Mouse (Mus musculus) adrenal gland, adult 18-20 months (tissue): ENCODE measurements around the gene Lpar1. TPM values are rescaled to one million over a fixed set of nuclear protein-coding genes. Genes with fewer than 3 reads are reported as not detected.

Experiments used
- DNase-seq, 2 experiments: peaks; one replicate each; pipeline ENCODE4 v3.0.0; 2021 to 2022; ENCODE audit warnings: low spot score in 2 of 2
- microRNA-seq, 2 experiments: library from miRNA; unstranded; fragments of <30 nt; microRNA quantifications; one replicate each; pipeline ENCODE4 v1.2.0; 2021; ENCODE audit warnings: borderline number of aligned reads in 2 of 2
- total RNA-seq, 2 experiments: library from RNA; stranded (reverse); gene quantifications; 1 replicate in 1 of 2; 2 replicates in 1 of 2; pipeline ENCODE4 v1.2.3; 2021

Gene Lpar1
- total RNA-seq, 2 experiments from 2014 or later, result 19.1 to 22.8 TPM

DNA sequence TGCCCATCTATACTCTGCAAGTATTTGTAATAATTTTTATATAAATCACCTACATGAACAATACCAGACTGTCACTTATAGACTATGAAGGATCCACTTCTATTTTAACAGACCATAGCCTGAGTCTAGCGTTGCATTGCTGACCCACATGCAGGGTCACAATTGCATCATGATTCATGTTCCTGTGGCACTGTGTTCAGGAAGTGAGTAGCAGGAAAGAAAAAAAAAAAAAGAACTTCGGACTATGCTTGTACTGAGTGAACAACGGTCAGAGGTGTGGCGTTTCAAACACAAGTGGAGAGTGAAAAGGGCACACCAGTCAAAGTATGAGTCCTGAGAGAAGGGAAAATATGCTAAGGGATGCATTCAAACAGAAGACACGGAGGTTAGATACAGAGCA is 90.7 kb downstream of the Lpar1 start:
- DNase-seq, result no peak

GRCm38 (mm10) chr4:58462586-58462985 is 91.1 kb downstream of the Lpar1 start:
- no peak for DNase-seq

DNA sequence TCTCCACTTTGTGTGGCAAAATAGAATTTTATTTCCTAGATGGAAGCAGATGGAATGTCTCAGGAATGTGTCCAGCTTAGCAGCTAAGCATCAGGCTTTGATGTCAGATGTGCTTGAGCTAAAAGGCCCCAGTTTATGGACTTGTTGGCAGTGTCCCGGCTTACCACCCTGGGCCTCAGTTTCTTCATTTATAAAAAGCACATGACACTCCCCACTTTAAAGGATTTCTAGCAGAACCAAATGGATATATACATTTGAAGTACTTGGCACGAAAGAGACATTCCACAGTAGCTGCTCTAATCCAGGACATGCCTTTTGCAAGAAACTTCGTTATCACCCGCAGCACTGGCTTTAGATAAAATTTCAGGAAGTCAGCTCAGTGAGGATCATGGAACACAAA is 100.4 kb downstream of the Lpar1 start:
- DNase-seq, result no peak

GRCm38 (mm10) chr4:58448825-58449224 is 104.9 kb downstream of the Lpar1 start:
- DNase-seq, result no peak

GRCm38 (mm10) chr4:58447841-58448240 is 105.9 kb downstream of the Lpar1 start:
- no peak for DNase-seq

DNA sequence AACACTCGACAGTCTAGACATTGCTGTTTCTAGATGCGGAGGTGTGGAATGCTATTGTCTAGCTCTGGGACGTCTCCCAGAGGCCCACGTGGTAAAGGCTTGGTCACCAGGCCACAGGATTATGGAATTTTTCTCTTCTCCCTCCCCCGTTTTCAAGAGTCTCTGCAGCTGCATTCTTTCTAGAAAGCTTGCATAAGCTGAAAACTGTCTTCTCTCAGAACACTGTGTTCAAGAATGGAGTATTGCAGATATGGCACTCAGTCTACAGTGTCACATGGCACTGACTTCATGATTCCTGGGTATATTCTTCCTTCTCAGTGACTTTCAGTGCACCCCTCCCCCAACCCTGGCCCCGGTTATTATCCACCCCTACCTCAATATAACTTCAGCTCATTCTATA is 107.9 kb downstream of the Lpar1 start:
- DNase-seq, result no peak

DNA sequence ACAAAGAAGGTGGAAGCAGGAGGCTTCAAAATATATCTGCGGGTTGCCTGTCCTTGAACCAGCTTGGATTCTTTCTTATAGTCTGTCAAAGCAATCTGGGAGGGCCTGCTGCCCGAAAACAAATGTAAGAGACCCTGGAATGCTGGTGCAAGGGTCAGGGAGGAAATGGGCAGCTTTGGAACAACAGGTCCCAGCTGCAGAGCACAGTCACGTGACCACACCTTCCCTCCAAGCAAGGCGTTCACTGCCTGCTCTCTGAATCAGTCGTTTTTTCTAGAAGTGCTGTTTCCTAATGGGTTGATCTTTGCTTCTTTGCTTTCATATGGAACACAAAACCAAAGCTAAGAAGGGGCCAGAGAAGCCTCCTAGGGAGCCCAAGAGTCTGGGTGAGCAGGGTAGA is 111.4 kb downstream of the Lpar1 start:
- no peak for DNase-seq

DNA sequence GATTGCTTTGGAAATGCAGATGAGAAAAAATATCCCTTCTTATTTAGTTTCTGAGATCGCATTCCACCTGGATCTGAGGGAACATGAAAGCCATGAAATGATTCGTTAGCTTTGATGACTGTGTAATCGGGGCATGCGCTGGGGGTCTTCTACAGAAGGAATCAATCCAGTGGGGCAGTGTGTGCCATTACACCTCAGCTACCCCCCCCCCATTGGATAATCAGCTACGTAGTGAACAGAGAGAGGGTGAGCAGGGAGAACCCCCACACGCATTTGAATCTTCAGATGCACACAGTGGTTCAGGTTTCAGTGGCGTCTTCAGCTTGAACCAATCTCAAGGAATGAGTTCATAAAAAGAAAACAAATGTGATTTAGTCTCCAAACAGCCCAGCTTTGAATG is 115.0 kb downstream of the Lpar1 start:
- no peak for DNase-seq

DNA sequence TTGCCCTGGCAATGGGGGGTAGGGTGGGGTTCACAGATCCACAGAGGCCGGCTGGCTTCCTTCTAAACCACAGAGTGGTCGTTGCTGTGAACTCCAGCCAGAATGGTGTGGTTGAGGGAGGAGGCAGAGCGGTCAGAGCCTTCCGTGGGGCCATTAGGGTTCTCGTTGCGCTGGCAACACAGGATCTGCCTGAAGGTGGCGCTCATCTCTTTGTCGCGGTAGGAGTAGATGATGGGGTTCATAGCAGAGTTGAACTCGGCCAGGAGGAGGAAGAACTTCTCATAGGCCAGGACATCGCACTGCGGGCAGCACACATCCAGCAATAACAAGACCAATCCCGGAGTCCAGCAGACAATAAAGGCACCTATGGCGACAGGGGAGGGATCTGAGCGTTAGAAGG is 116.4 kb downstream of the Lpar1 start:
- DNase-seq, result no peak

GRCm38 (mm10) chr4:58423276-58423930 is 130.3 kb downstream of the Lpar1 start:
- no peak for DNase-seq

DNA sequence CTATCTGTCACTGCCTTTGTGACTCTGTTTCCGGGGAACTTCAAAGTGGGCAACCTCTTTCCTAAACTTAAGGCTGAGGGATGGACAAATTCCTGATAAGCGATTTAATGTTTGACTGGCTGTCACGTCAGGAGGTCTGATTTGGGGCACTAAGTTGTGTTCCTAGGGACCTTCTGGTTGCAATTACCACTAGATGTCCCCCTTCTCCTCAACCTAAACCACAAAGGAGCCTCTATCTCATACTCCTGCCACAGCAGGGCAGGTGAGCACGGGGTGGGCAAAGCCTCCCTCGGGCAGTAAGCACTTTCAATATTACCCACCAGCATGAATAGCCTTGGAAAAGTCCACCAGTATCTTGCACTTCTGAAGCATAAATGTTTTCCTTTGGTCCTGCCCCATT is 134.5 kb downstream of the Lpar1 start:
- no peak for DNase-seq

GRCm38 (mm10) chr4:58417319-58417718 is 136.4 kb downstream of the Lpar1 start:
- DNase-seq, result no peak

- no peak for DNase-seq
Measured at GRCm38 (mm10) chr4:58415537-58415936, 138.2 kb downstream of the Lpar1 start.

DNA sequence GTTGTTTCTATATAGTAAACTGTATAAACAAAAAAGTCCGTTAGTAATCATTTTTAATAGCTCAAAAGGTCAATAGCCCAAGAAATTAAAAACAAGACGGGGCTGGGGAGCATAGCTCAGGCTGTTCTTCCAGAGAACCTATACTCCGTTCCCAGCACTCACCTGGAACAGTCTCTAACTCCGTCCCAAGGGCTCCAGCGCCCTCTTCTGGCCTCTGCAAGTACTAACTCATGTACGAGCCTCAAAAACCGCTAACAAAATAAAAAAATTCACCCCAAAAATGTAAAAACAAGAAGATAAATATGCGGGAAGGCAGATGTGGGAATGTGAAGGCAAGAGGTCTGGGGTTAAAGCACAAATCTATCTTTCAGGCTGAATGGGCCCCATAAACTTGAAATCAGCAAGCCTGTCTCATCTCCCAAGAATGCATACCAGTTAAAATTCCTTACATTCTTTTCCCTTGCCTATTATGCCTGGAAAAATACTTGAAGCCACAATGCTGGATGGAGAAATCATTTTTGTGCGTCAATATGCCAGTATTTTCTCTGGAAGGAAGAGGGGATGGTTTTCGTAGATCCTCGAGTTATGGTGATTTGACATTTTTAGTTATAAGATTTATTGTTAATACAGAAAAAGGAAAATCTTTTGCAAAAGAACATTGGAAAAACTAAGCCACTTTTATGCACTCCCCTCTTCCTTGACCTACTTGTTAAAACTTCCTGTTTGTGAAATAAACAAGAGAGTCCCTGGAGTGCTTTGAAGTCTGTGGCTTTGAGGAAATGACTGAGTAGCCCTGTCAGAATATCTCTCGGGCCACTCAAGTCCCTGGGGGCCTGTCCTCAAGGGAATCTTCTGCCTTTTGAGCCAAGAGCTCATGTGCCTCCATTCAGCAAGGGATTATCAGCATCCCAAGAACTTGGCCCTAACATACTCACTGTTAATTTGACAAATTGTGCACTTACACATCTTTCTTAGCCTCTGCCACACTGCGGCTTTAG is 140.2 kb downstream of the Lpar1 start:
- peak in 1 of 2 experiments; percentile 28 for DNase-seq

- no peak for DNase-seq
Measured at GRCm38 (mm10) chr4:58401973-58402501, 151.7 kb downstream of the Lpar1 start.

- no peak for DNase-seq
Measured at GRCm38 (mm10) chr4:58400861-58401341, 152.8 kb downstream of the Lpar1 start.

Small RNA genes within 50 kb of the gene (microRNA-seq; reads per million reads assigned to microRNA genes)
- gene Mir3095, result 0 reads per million in 2 experiments

Other genes with a start within 250 kb of the Lpar1 start
- gene Olfr267, start 233.8 kb upstream of the Lpar1 start, total RNA-seq, result under 1 TPM in 1 of 2 experiments, not detected in 1; 0.43 TPM